Mouse (Mus musculus) gastrocnemius, adult 8-10 months (tissue): Measurements from ENCODE around the gene Klb. TPM values are rescaled to one million over a fixed set of nuclear protein-coding genes. Genes with fewer than 3 reads are reported as not detected.
"Not testable (repeated sequence)": the region's sequence is repeated elsewhere in the genome, so short reads cannot be mapped to it uniquely, and the experiment has no call there.

Experiments
- DNase-seq, 2 experiments: peaks; one replicate each; pipeline ENCODE4 v3.0.0; 2022; ENCODE audit warnings: low spot score in 2 of 2
- total RNA-seq, 4 experiments: library from RNA; stranded (reverse); gene quantifications; 2 replicates each; pipeline ENCODE4 v1.2.4; 2022

Klb gene
- total RNA-seq, result under 1 TPM in 3 of 4 experiments, not detected in 1; 0.09 to 0.16 (median 0.10) TPM

DNA sequence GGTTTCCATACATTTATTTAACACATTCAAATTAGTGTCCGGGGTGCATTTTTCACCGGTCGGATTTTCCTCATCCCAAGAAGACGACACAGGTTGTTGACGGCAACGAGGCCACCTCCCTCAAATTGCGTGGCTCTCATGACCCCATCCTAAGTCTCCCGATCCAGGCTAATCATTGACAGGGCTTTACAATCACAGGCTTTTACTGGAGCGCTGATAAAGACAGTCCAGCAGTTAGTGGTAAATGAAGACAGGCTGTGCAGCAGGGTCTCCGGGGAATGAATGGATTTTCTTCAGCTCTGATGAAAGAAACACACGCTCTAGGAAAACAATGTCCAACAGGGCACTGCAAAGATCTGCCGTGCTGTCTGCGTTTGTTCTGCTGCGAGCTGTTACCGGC lies at the start of gene Klb:
Klb (plus strand) TSS at position 147 of the 400 bp plus-strand sequence.
- DNase-seq, result no peak

DNA sequence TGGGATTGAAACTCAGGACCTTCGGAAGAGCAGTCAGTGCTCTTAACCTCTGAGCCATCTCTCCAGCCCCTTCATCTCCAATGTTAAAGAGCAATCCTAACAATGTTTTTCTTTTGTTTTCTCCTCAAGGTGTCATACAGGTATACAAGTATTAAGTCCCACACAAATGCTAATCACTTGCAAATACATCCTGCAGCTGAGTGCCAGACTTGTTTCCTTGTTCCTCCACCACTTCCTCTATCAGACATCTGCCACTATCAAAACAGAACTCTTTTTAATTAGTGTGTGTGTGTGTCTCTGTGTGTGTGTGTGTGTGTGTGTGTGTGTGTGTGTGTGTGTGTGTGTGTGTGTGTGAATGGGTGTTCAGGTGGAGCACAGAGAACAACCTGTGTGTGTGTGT lies 48.5 kb upstream of the Klb start:
- not testable (repeated sequence) for DNase-seq

DNA sequence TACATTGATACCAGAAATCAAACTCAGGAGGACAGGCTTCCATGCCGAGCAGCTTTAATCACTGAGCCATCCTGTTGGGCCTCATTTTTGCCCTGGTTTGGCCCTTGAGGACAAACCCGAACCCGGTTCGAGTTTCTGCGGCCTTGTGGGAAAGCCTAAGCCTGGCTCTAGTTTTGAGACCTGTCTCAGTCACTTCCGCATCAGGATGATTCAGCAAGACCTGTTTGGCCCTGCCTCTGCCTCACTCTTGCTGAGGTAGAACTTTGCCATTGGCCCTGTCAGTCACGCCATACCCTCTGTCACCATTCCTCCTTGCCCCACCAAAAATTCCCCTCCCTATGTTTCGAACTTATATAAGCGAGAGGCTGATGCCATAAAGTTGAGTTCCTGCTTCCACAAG lies 48.0 kb upstream of the Klb start:
- no peak for DNase-seq

DNA sequence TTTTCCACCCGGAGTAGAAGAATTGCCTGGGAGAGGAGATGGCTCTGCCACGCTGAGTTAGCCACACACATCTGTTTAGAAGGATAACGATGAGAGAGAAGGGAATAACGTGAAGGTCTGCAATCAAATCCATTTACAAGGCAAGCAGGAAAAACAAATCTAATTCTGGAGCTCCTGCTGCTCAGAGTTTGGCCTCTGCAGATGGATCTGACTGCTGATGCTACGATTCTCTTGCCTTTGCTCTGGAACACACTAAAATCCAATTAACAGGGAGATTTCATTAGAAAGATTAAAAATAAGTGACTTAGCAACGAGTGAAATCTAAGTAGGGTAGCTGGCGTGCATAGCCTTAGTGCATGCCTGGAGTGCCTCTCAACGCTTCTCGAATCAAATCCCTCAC lies 42.6 kb upstream of the Klb start:
- DNase-seq, result no peak

DNA sequence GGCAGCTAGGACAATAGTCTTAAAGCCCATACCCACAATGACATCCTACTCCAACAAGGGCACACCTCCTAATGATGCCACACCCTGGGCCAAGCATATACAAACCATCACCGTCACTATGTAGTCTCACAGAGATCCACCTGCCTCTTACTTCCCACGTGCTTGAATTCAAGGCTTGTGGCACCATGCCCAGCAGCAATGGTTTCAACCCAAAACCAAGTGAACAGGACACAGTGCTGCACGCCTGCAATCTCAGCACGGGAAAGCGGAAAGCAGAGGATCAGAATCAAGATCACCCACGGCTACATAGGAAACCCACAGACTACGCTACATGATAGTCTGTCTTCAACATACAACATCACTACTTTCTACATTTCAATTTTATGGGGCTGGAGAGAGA lies 39.9 kb upstream of the Klb start:
- DNase-seq, result no peak

DNA sequence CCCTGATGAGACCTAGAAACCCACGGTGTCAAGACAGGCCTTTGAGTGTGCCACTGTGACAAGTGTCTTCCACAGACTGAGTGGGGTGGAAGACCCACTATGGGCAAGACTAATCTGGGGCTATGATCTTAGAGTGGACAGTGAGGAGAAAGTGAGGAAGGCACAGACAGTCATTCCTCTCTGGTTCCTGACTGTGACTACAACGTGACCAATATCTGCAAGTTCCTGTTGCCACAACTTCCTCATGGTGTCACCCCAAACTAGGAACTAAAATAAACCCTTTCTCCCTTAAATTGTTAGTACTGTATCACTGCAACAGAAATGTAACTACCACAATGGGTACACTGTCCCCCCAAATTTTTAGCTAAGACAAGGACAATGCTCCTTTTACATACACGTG lies 39.2 kb upstream of the Klb start:
- no peak for DNase-seq

DNA sequence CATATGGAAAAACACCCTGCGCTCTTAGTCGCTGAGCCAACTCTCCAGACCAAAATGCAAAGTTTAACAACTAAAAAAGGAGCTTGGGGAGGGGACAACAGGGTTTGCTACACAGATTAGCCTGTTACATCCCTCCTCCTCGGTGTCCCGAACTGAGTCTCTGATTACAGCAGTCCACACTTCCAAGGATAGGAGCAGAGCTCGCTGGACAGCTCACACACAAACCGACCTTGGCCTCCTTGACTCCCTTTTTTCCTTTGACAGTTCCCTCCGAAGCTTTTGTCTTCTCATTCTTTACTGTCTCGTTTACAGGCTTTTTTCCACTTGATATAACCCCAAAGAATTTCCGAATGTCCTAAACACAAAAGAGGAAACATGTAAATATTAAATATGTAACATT lies 28.9 kb upstream of the Klb start:
- no peak for DNase-seq

DNA sequence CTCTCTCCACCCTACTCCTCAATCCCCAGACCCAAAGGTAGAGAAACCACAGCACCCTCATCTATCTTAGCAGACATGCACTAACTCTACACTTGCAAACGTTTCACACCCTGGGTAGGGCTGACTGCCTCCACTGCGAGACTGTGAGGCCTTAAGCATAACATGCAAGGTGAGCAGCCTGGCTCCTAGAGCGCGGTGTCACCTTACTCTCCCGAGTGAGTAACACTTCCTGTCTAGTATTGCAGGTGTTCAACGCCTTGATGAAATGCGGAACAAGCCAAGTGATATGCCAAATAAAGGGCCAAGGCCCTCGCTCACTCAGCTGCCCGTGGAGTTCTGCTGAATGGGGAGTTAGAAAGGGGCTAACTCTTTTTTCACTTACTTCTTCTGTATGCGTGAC lies 25.9 kb upstream of the Klb start:
- DNase-seq, result no peak

DNA sequence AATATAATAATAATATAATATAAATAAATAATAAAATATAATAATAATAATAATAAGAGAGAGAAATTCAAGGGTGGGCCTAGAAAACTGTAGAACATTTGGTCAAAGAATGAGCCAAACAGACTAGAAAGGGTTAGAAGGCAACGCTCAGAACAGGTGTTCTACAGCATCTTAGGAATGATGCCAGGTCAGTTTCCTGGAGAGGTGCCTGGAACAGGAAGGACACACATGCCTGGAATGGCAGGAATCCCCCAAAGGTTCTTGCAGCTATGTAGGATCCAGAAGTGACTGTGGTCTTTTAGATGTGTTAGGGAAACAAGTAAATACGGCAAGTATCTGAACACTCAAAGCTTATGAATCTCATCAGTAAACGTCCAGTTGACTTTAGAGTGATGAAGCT lies 23.8 kb upstream of the Klb start:
- no peak for DNase-seq

DNA sequence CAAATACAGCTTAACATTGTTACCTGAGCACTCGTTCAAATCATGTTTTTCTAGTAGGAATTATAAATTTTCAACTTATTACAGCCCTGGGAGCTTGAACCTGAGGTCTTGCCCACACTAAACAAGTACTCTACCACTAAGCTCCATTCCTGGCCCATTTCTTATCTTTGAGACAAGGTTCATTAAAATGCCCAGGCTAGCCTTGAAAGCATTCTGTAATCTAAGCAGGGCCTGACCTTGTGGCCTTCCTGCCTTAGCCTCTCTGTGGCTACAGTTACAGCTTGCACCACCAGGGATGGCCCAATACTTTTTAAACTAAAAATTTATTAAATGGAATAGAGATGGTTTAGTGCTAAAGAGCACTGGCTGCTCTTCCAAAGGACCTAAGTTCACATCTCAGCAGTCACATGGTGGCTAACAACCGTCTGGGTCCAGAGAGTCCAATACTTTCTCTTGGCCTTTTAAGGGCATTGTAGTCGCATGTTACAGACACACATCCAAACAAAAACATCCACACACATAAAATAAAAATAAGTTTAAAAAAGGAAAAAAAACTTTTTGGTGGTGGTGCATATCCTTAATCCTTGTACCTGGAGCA lies 23.3 kb upstream of the Klb start:
- DNase-seq, result no peak

DNA sequence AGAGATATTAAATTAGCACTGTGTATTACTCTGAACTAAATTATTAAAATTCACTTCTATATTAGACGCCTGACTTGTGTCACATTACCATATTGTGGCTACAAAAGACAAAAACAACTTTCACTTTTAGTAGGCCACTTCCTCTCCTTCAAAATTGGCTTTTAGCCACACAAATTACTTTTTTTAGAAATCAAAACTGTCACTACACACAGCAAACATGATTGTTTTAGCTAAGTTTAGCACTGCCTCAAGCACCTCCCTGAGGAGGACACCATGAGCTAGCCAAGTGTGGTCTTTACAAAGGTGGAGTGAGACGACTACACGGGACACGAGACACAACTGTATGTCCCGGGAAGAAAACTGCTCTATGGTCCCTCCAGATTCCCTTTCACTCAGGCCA lies 21.9 kb upstream of the Klb start:
- no peak for DNase-seq

DNA sequence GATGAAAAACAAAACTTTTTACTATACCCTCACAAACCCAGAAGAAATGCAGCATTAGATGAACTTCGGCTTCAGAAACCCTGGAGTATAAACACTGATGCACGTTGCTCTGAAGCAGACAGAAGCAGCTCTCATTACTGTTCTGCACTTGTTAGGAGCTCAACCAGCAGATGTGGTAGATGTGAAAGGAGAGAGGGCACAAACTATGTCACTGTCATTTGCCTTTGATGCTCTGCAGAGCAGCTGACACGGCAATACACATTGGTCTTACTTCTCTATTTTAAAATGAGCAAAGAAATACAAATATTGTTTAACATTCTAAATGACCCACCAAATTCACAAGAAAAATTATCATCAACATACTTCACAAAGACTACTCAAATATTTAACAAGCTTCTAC lies 18.1 kb upstream of the Klb start:
- DNase-seq, result no peak

DNA sequence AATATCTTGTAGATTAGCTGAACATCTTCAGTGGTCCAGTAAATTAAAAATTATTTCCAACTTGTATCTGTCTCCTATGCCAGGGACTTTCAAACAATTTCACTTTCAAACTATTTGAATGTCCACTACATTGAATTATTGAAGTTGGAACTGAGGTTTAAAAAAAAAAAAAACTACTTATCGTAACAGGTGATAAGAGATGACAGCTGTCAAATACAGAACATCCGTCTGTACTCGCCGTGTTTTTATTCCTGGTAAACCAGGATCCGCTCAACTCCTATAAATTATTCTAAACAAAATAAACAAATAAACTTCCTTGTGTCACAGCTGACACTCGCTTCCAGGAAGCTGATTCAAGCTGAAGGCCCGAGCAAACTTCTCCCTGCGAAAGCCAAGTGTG lies 13.3 kb upstream of the Klb start:
- DNase-seq, result no peak

DNA sequence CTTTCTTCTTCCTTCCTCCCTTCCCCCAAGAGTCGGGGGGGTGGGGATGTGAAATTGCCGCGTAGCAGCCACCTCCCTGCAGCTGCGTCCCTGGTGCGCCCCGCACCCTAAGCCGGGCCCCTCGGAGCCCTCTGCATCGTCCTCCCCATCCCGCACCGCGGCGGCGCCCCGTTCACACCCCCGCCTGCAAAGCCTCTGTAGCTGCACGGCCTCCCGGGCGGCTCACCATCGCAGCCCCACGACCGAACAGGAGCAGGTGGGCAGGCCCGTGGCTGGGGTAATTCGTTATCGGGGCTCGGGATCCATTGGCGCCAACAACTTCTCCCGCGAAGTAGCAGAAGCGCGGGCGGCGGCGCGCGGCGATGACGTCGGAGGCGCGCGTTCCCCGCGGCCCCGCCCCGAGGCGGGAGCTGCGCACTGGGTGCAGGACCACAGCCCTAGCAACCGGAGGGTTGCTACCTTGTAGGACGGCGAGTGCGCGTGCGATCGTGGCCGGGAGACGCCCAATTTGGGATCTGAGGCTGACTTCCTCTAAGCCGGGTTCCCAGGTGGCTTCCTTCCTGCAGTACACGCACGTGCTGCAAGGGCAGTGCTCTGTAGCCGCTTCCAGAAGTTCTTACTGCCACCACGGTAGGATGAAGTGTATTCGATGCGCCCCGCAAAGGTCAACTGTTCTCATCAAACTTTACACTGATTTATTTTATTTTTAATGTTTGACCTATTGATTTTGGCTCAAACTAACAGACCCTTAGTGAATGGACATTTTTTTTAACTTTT lies 12.6 kb upstream of the Klb start, which contains the start of gene Rfc1:
Rfc1 (minus strand) TSS at position 373 of the 777 bp plus-strand sequence.
- DNase-seq, result peak; percentile 72 to 77

DNA sequence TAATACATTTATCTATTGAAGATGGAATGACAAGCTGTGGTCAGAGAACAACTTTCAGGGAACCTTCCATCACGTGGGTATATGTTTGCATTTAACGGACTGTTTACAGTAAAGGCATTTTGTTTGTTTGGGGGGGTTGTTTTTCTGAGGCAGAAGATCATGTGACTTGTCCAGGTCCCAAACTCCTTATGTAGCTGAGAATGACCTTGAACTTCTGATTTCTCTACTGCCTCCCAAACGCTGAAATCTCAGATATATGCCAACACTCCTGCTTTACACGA lies 12.1 kb upstream of the Klb start:
- no peak for DNase-seq

DNA sequence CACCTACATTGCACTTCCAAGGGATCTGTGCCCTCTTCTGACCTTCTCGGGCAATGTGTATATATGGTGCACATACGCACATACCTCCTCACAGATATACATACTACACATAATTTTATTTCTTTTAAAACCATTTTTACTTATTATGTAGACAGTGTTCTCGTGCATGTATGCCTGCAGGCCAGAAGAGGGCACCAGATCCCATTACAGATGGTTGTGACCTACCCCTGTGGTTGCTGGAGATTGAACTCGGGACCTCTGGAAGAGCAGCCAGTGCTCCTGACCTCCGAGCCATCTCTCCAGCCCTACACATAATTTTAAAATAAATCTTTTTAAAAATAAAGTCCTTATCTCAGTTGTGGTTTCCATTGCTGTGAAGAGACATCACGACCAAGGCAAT lies 9.7 kb upstream of the Klb start:
- DNase-seq, result no peak

DNA sequence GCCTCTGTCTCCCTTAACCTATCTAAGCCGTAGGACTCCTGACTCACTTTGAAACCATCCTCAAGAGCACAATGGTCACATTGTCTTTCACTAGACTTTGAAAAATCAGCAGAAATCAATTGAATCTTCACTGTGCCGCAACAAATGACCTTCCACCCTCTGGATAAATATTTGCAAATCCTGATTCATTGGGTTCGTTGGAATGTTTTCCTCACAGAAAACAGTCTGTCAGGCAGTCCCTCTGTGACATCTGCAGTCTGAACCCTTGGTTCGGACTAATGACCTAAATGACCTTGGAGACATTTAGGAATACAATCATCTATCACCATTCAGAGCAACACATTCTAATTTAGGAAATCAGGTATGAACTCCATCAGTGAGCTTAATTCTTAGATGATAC lies 7.9 kb upstream of the Klb start:
- DNase-seq, result no peak

DNA sequence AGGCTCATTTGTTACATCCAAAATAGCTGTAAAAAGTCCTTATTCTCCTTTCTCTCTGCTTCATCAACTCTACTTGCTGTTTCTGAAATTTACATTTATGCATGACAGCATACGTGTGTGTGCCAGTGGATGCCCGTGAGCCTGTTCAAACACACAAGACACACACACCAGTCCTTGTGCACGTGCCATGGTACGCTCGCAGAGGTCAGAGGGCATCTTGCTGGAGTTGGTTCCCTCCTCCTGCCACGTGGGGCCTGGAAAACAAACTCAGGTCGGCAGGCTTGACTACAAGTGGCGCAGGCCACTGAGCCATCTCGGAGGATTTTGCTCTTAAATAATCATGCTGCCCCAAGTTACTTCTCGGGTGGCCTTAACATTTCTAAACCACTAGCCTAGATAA lies 2.4 kb downstream of the Klb start:
- no peak for DNase-seq

DNA sequence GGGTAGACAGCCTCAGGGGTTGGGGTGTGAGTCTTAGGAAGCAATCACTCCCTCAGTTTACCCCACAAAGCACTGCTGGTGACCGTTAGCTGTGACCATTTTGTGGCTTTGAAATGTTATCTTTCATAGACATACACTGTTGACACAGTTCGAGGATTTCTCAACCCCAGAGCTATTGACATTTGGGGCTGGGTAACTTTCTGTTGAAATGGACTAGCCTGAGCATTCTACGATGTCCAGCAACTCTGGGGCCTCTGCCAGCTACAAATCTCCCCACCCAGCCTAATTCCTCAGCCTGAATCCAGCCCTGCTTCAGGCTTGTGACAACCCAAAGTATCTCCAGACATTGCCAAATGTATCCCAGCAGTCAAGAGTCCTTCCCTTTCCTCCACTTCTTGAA lies 6.0 kb downstream of the Klb start:
- DNase-seq, result no peak

DNA sequence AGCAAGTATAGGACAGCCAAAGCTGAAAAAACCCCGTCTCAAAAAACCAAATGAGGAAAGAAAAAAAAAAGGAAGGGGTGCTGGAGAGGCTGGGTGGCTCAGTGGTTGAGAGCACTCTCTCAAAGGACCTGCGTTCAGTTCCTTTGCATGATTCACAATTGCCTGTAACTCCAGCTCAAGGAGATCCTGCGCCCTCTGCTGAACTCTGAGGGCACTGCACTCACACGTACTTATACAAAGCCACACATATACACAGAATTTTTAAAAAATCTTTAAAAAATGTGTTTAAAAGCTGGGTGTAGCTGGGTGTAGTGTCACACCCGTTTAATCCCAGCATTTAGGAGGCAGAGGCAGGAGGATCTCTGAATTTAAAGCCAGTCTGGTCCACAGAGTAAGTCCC lies 6.9 kb downstream of the Klb start:
- no peak for DNase-seq

DNA sequence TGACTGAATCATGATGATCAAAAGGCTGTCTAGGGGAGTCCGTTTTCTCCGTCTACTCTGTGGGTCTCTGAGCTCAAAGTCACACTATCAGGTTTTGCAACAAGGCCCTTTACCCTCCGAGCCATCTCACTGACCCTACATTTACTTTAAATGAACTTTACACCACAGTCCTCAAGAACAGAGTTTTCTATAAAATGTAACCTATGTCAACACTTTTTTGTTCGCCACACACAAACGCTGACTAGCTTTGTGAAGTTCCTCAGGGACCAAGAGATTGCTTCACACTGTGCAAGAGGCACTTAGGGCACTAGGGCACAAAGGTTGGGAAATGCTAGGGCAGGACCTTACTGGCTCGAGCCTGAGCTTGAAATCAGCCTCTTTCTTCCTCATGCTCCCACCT lies 8.7 kb downstream of the Klb start:
- no peak for DNase-seq

DNA sequence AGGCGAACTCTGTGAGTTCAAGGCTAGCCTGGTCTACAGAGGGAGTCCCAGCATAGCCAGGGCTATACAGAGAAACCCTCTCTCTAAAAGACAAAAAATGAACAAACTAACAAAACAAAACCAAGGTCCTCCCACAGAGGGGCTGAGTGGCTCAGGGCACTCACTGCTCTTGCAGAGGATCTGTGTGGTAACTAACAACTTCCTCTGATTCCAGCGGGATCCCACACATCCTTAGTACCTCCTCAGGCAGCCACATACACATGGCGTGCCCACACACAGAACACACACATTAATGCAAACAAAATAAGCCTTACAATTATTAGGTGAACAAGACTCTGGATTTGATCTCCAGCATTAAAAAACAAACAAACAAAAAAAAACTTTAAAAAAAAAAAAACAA lies 9.7 kb downstream of the Klb start:
- no peak for DNase-seq

DNA sequence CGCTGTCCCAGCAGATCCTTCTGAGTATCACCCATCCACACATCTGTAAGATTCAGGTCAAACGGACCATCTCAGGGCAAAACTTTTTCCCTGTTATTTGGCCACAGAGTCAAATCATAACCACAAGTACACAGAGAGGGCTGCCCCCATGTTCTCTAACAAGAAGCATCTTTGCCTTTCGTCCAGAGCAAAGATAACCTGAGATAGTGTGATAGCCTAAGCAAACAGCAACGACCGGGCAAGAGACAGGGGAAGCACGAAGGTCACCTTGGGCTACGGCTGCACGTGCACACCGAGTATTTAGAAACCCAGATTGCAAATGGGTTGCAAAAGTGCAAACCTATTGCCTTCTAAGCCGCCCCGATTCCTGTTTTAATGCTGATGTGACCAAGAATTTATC lies 19.7 kb downstream of the Klb start:
- DNase-seq, result no peak

DNA sequence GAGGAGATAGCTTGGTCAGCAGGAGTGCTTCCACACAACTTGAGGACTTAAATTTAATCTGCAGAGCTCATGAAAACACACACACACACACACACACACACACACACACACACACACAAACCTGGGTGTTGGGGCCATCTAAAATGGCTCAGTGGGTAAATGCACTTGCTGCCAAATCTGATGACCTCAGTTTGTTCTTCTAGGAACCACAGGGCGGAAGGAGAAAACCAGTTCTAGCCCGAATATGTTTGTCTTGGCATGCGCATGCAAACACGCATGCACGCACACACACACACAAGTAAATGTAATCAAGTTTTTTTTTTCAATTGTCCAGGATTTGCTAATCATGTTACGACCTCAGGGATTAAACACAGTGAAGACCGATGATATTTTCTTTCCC lies 23.4 kb downstream of the Klb start:
- DNase-seq, result no peak
